Mouse (Mus musculus) liver, embryonic 12.5 days (tissue): ENCODE data around the gene Bicral. TPM values are rescaled to one million over a fixed set of nuclear protein-coding genes. Genes with fewer than 3 reads are reported as not detected.
"Not testable (repeated sequence)": the region's sequence is repeated elsewhere in the genome, so short reads cannot be mapped to it uniquely, and the experiment has no call there.

Experiments
- ATAC-seq: fragments of 200-750 bp; cut with Nextera tagmentation; 2 replicates; pipeline ENCODE4 v1.8.0; 2017; ENCODE audit warnings: moderate number of reproducible peaks, mild to moderate bottlenecking, moderate library complexity
- H3K27ac ChIP-seq: fragments of 300-500 bp; sonication (generic); 2 replicates; pipeline ENCODE4 v1.5.1; 2016; ENCODE audit warnings: mild to moderate bottlenecking
- H3K27me3 ChIP-seq: fragments of 300-500 bp; sonication (generic); replicated peaks from 2 replicates; pipeline ENCODE4 v1.6.1; 2016; ENCODE audit warnings: mild to moderate bottlenecking, moderate library complexity
- H3K36me3 ChIP-seq: fragments of 300-500 bp; sonication (generic); 2 replicates; pipeline ENCODE4 v1.6.1; 2016; ENCODE audit warnings: mild to moderate bottlenecking, moderate library complexity
- H3K4me1 ChIP-seq: fragments of 300-500 bp; sonication (generic); 2 replicates; pipeline ENCODE4 v1.6.1; 2016
- H3K4me2 ChIP-seq: fragments of 300-500 bp; sonication (generic); 2 replicates; pipeline ENCODE4 v1.6.1; 2016; ENCODE audit warnings: mild to moderate bottlenecking, moderate library complexity
- H3K4me3 ChIP-seq: fragments of 300-500 bp; sonication (generic); 2 replicates; pipeline ENCODE4 v1.5.1; 2016; ENCODE audit warnings: mild to moderate bottlenecking, moderate library complexity
- H3K9ac ChIP-seq: fragments of 300-500 bp; sonication (generic); 2 replicates; pipeline ENCODE4 v1.6.1; 2016; ENCODE audit warnings: mild to moderate bottlenecking, moderate library complexity
- H3K9me3 ChIP-seq: fragments of 300-500 bp; sonication (generic); replicated peaks from 2 replicates; pipeline ENCODE4 v1.6.1; 2016; ENCODE audit warnings: mild to moderate bottlenecking, moderate library complexity
- whole genome bisulfite sequencing: fragments of 180-500 bp; shearing (Covaris S2); methylation state at CpG from one replicate; pipeline ENCODE4 v1.1.7; 2016; ENCODE audit not compliant: insufficient replicate concordance; 5-methylcytosine and 5-hydroxymethylcytosine counted together
- polyA plus RNA-seq: library from polyadenylated mRNA; unstranded; fragments of >200 nt; fragmentation: Nextera tagmentation; extraction: Ambion mirVana; gene quantifications from 2 replicates; pipeline ENCODE4 v1.2.1, GENCODE M21; 2016

The Bicral gene
- polyA plus RNA-seq, 1 experiment from 2014 or later: 5.2 TPM

DNA sequence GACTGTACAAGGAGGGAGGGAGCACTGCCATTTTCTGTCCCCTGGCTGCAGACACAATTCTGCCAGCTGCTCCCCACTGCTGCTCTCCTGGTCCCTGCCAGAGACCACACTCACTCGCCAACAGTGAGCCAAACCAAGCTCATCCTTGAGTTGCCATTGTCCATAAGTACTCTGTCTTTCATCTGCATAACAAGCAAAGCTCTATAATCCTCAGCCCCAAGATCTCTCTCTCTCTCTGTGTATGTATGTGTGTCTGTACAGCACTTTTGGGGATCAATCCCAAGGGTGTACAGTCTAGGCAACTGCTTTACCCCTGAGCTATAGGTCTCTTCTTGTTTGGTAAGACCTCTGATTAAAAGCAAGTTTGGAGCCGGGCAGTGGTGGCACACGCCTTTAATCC lies 47.6 kb downstream of the Bicral start:
- peaks cover 91% of the 10 kb centered on the region for H3K36me3 ChIP-seq
- no peak for ATAC-seq
- 74% methylated on average over 3 of the region's 3 CpGs for WGBS
- H3K4me3 ChIP-seq: no peak overlapping the region
- no peaks in the 10 kb centered on the region for H3K27me3 ChIP-seq
- H3K9ac ChIP-seq: no peak overlapping the region
- no peak overlapping the region for H3K4me2 ChIP-seq
- peaks cover 5% of the 10 kb centered on the region for H3K4me1 ChIP-seq
- H3K9me3 ChIP-seq: no peaks in the 10 kb centered on the region
- H3K27ac ChIP-seq: no peak overlapping the region

DNA sequence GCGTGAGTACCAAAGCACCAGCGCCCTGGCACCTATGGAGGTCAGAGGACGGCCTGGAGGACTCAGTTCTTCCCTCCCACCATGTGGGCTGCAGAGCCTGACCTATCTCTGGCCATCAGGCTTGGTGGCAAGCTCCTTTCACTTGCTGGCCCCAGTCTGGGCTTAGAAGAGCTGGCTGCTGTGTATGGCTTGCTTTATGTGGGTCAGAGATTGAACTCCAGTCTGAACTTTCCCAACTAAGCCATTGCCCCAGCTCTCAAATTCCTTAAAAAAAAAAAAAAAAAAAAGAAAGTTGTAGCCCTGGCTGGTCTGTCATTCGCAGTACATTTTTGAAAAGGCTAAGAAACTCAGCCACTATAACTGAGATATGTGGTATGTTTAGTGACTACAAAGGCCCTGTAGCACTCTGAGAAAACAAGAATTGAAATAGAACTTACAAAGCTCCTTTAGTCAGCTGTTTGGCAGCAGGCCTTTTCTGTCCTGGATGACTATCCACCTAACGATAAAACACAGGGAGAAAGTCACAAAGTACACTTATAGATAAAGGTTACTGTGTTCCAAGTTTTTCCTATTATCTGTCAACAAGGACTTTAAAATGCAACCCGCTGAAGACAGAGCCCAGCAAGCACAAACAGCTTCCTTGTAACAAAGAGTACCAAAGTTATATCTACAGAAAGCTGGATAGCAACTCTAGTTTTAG lies 49.0 kb downstream of the Bicral start:
- Histone ChIP-seq H3K27ac (no peak overlapping the region), H3K4me2 (no peak overlapping the region), H3K9me3 (no peaks in the 10 kb centered on the region), H3K27me3 (no peaks in the 10 kb centered on the region), H3K4me1 (no peaks in the 10 kb centered on the region), H3K4me3 (no peak overlapping the region), H3K36me3 (peaks cover 95% of the 10 kb centered on the region), H3K9ac (no peak overlapping the region)
- 82% methylated on average over 6 of the region's 6 CpGs for WGBS
- ATAC-seq: no peak

GRCm38 (mm10) chr17:46808376-46808775 lies 49.9 kb downstream of the Bicral start:
- no peaks in the 10 kb centered on the region for H3K27me3 ChIP-seq
- WGBS: 87% methylated on average over 10 of the region's 10 CpGs
- no peak overlapping the region for H3K9ac ChIP-seq
- H3K27ac ChIP-seq: no peak overlapping the region
- H3K4me2 ChIP-seq: no peak overlapping the region
- no peaks in the 10 kb centered on the region for H3K4me1 ChIP-seq
- H3K4me3 ChIP-seq: no peak overlapping the region
- H3K9me3 ChIP-seq: no peaks in the 10 kb centered on the region
- H3K36me3 ChIP-seq: peaks cover 94% of the 10 kb centered on the region
- ATAC-seq: no peak

DNA sequence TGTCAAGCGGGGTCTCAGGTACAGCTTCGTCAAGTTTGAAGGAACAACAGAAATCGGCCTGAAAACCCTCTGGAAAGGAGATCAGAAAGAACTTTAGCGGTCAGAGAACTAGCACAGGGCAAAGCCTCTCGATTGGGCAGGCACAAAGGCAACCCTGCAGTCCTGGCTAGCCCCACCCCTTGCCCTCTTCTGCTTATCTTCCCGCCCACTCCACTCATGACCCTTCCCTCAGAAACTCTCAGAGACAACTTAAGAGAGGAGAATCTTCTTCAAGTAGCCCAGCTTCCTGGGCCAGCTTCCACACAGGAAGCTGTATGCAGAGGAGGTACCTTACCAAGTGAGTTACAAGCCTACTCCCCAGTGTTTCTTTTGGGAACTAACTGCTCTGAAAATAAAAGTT lies 56.5 kb downstream of the Bicral start:
- Histone ChIP-seq H3K9ac (0 out of 2 replicates have a peak overlapping the region, but pooled peaks have one; percentile 18), H3K27ac (0 out of 2 replicates have a peak overlapping the region, but pooled peaks have one; percentile 5), H3K4me1 (peaks cover 12% of the 10 kb centered on the region), H3K27me3 (no peaks in the 10 kb centered on the region), H3K4me2 (no peak overlapping the region), H3K9me3 (no peaks in the 10 kb centered on the region), H3K4me3 (no peak overlapping the region), H3K36me3 (peaks cover 78% of the 10 kb centered on the region)
- 74% methylated on average over 6 of the region's 6 CpGs for WGBS
- ATAC-seq: no peak

DNA sequence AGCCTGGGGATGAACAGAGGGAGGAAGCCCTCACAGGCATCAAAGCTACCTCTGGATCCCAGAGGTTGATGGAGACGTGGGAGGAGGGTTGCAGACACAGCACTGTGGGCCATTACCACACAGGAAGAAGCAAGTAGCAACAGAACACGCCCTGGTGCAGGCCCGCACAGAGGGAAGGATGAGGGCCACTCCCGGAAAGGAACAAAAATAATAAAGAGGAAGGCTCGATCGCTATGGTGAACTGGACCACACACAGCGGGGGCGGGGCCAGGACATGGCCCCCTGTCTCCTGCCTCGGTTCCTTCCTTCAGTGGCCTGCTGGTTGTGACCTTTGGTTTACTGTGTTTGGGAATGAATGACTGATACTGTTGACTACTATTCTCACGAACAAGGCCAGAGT lies 58.6 kb downstream of the Bicral start:
- no peaks in the 10 kb centered on the region for H3K9me3 ChIP-seq
- H3K36me3 ChIP-seq: peaks cover 57% of the 10 kb centered on the region
- H3K9ac ChIP-seq: no peak overlapping the region
- H3K4me3 ChIP-seq: no peak overlapping the region
- 67% methylated on average over 10 of the region's 10 CpGs for WGBS
- ATAC-seq: no peak
- H3K4me2 ChIP-seq: no peak overlapping the region
- H3K4me1 ChIP-seq: peaks cover 12% of the 10 kb centered on the region
- no peaks in the 10 kb centered on the region for H3K27me3 ChIP-seq
- H3K27ac ChIP-seq: no peak overlapping the region

GRCm38 (mm10) chr17:46797386-46797785 lies 60.9 kb downstream of the Bicral start:
- no peak overlapping the region for H3K27ac ChIP-seq
- H3K36me3 ChIP-seq: peaks cover 37% of the 10 kb centered on the region
- 73% methylated on average over 7 of the region's 8 CpGs for whole genome bisulfite sequencing
- no peaks in the 10 kb centered on the region for H3K27me3 ChIP-seq
- H3K4me3 ChIP-seq: no peak overlapping the region
- H3K9me3 ChIP-seq: no peaks in the 10 kb centered on the region
- H3K9ac ChIP-seq: no peak overlapping the region
- H3K4me2 ChIP-seq: no peak overlapping the region
- H3K4me1 ChIP-seq: peaks cover 29% of the 10 kb centered on the region
- ATAC-seq: no peak

- Histone ChIP-seq H3K9me3 (no peaks in the 10 kb centered on the region), H3K4me2 (no peak overlapping the region), H3K4me1 (peaks cover 22% of the 10 kb centered on the region), H3K9ac (no peak overlapping the region), H3K27ac (no peak overlapping the region), H3K36me3 (peaks cover 31% of the 10 kb centered on the region), H3K27me3 (no peaks in the 10 kb centered on the region), H3K4me3 (no peak overlapping the region)
- 82% methylated on average over 4 of the region's 4 CpGs for WGBS
- no peak for ATAC-seq
These were observed 61.5 kb downstream of the Bicral start for GRCm38 (mm10) chr17:46796743-46797142.

DNA sequence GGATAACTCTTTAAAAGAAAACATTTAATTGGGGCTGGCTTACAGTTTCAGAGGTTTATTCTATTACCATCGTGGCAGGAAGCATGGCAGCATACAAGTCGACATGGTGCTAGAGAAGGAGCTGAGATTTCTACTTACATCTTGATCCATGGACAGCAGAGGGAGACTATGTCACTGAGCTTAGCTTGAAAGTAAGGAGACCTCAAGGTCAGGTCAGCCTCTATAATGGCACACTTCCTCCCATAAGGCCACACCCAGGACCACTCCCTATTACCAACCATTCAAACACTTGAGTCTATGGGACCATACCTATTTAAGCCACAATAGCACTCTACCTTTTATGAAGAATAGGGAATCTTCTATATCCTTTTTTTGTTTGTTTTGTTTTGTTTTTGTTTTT lies 65.3 kb downstream of the Bicral start:
- 68% methylated on average over 2 of the region's 2 CpGs for WGBS
- H3K27me3 ChIP-seq: no peaks in the 10 kb centered on the region; the same call in 1 of the 2 replicates
- ATAC-seq: no peak
- H3K36me3 ChIP-seq: no peaks in the 10 kb centered on the region
- no peaks in the 10 kb centered on the region for H3K9me3 ChIP-seq
- no peak overlapping the region for H3K27ac ChIP-seq
- no peak overlapping the region for H3K4me3 ChIP-seq
- no peak overlapping the region for H3K9ac ChIP-seq
- H3K4me2 ChIP-seq: no peak overlapping the region
- H3K4me1 ChIP-seq: peaks cover 16% of the 10 kb centered on the region

GRCm38 (mm10) chr17:46787974-46788373 lies 70.3 kb downstream of the Bicral start:
- WGBS: 64% methylated on average over 2 of the region's 2 CpGs
- not testable (repeated sequence) for H3K36me3 ChIP-seq, H3K9ac ChIP-seq, H3K4me2 ChIP-seq, H3K27ac ChIP-seq, H3K4me3 ChIP-seq, H3K27me3 ChIP-seq, H3K9me3 ChIP-seq, ATAC-seq
- H3K4me1 ChIP-seq: peaks cover 19% of the 10 kb centered on the region

DNA sequence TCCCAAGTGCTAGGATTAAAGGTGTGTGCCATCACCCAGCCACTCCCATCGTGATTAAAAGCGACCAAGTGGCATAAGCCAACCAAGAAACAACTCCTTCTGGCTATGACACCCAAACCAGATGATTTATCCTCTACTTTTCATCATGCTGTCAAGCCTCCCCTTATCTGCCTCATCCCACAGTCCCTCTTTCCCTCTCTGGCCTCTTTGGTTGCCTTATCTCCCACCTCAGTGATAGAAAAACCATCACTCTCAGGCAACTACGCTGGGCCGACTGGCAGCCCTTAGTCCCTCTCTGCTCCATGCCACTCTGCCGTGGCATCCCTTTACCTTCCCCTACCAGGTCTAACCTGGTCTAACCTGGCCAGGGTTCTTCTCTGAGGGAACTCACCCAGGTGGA lies 71.3 kb downstream of the Bicral start:
- peak overlapping the region; percentile 29 for H3K4me2 ChIP-seq
- H3K27ac ChIP-seq: no peak overlapping the region
- 0 out of 2 replicates have a peak overlapping the region, but pooled peaks have one; percentile 17 for H3K9ac ChIP-seq
- 35% methylated on average over 5 of the region's 5 CpGs for whole genome bisulfite sequencing
- peaks cover 18% of the 10 kb centered on the region for H3K4me1 ChIP-seq
- no peaks in the 10 kb centered on the region; the same call in 1 of the 2 replicates for H3K27me3 ChIP-seq
- no peaks in the 10 kb centered on the region for H3K9me3 ChIP-seq
- peak; percentile 46; the same call in 1 of the 2 replicates for ATAC-seq
- H3K36me3 ChIP-seq: no peaks in the 10 kb centered on the region
- no peak overlapping the region for H3K4me3 ChIP-seq

GRCm38 (mm10) chr17:46783222-46783565 lies 75.1 kb downstream of the Bicral start:
- peak; percentile 3; the same call in 1 of the 2 replicates for ATAC-seq
- WGBS: 68% methylated on average over 2 of the region's 2 CpGs

GRCm38 (mm10) chr17:46782341-46783221 lies 75.7 kb downstream of the Bicral start, which contains the start of gene Rpl7l1:
TSS of gene Rpl7l1 (minus strand) at chr17:46782672.
- Histone ChIP-seq H3K27ac (peak within 1 kb of the TSS; percentile 86), H3K4me3 (peak within 1 kb of the TSS; percentile 75), H3K4me2 (peak within 1 kb of the TSS; percentile 70), H3K36me3 (peaks cover 37% of the 10 kb centered on the region), H3K9ac (peak within 1 kb of the TSS; percentile 75), H3K9me3 (no peaks in the 10 kb centered on the region), H3K27me3 (no peaks in the 10 kb centered on the region), H3K4me1 (peaks cover 29% of the 10 kb centered on the region)
- ATAC-seq: peak; percentile 93
- WGBS: under 1% methylated on average over 44 of the region's 44 CpGs

More at GRCm38 (mm10) chr17:46783222-46783565, 75.1 kb downstream of the Bicral start:
- Histone ChIP-seq H3K27ac (peak overlapping the region; percentile 86), H3K4me3 (peak overlapping the region; percentile 75), H3K36me3 (peaks cover 31% of the 10 kb centered on the region), H3K27me3 (no peaks in the 10 kb centered on the region), H3K9ac (peak overlapping the region; percentile 75), H3K4me2 (peak overlapping the region; percentile 70), H3K9me3 (no peaks in the 10 kb centered on the region), H3K4me1 (peaks cover 29% of the 10 kb centered on the region)
